Mouse (Mus musculus): ENCODE measurements around the gene Fam129b. TPM values are rescaled to one million over a fixed set of nuclear protein-coding genes. Genes with fewer than 3 reads are reported as not detected.

The Fam129b gene
- total RNA-seq, 2 experiments from 2014 or later = 14.0 to 17.7 TPM

DNA sequence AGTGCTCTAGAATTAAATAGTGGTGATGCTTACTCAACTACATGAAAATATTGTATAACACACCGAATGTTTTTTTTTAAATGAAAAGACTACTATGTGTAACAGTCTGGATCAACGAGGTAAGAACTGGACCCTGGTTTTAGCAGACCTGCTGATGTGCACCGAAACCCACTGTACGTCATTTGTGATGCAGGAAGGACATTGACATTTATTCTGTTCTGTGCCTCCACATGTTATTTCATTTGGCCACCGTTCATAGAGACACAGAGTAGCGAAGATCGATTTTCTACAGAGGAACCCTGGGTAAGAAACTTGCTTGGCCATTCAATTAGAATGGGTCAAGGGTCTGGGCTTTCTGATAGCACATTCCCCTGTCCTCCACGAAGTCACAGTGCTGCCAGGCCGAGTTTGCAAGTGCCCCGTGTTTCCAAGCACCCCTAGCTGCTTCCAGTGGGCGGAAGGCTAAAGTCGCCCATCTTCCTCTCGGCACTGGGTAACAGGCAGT, 90.3 kb downstream of the Fam129b start:
- no peak for DNase-seq

DNA sequence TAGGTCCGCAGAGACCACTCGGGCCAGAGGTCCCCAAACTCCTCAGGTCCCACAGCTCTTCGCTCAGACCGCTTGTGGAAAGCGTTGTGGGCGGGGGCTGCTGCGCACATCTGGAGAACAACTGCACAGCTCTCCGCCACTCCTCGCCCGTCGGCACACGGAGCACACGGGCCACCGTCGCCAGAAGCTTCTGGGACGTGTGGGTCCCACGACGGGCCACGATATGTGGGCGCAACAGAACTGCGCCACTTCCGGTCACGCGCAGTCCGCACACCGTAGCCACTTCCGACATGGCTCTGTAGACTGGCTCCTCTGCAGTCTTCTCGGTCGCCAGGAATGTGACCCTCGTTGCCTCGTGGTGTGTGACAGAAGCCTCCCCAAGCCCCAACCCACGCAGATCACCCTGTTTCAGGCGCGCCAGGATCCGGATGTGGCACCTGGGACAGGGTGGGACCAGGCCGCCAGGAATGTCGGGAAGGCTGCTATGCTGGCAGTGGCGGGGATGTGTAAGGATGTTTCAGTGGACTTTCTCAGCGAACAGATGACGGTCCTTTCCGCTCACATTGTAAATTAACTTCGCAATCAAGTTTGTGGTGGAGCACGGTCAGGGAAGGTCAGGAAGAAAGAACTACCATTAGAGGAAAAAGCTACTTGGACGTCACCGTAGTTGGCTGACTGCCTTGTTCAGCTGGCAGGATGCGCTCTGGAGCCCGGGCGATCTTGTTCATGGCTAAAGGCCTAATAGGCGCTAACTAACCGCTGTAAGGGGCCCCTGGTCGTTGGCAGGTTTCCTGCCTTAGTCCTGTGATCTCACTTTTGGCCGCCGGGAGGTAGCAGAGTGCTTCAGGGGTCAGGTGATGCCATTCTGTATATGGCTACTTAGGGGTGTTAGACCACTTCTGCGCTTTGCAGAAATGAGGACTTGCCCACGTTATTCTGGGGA, 91.0 kb downstream of the Fam129b start:
- peak; percentile 87 to 89 for DNase-seq

DNA sequence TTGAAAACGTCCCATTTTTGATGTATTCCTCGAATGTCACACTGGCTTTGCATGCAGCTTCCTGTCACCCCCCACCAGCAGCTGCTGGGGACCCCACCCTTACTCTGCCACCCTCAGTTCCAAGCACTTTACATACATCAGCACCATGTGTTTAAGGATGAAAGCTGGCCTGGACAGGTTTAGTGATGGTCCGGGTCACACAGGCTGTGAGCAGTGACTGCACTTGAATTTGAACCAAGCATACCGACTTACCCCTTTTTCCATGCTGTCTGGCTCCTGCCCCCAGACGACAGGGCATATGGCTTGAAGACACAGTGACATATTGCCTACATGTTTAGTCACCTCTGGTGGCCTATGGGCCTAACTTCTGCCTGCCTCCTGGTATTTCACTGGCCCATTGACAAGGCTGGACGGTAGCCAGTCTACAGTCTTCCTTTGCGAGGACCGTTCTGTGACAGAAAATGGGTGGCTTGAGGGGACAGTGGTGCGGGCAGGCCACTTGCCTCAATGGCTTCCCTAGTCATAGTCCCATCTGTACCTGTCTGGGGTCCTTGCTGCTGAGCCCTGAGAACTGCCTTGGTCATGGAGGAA, 92.2 kb downstream of the Fam129b start:
- DNase-seq = no peak

DNA sequence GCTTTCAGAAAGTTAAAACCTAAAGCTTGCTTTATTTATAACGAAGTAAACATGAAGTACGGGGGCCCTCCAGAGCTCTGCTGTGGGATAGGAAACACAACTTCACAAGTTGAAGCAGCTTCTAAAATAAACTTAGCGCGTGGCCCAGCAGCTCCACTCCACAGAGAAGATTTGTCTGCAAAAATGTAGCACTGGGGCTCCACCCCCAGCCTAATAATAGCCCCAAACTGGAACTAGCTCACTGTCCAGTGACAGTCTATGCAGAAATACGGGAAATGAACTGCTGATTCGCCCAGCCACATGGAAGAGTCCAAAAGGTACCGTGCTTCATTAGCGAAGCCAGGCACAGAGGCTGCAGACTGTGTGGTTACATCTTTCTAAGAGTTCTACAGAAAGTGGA, 93.4 kb downstream of the Fam129b start:
- no peak for DNase-seq

DNA sequence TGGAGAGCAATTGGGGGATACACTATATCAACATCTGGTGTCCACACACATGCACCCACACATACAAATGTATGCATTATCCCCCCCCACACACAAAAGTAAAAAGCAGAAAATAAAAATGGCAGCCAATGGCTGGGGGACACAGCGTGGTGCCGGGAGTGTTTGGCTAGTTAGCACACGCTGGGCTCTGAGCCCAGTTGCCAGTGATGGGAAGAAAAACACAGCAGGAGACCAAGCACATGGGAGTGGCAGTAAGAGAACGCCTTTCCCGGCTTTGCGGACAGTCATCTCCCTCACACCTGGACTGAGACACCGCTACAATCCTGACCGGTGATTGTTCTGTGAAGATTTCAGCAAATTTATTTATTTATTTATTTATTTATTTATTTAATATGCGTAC, 95.3 kb downstream of the Fam129b start:
- no peak for DNase-seq

DNA sequence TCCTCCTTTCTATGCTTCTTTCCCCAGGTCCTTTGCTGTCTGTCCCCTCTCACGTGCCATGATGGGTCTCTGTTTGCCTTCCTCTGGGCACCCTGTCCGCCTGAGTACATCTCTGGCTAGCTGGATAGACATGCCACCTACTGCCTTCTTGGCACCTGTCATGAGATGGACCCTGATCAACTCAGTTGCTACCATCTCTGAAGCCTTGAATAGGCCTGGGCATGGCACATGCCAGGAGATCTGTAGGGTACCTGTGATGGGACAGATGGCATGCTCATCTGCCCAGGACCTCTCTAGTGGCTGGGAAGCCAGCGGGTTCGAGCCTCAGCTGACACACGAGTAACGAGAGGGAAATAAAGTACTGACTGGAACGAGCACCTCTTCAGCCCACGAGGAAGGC, 98.3 kb downstream of the Fam129b start:
- no peak for DNase-seq

Other genes starting within 250 kb of the Fam129b start
- gene Eng, start 229.5 kb upstream of the Fam129b start, total RNA-seq (2021) = 10 to 100 TPM; 18.9 to 19.2 TPM
- 10 to 100 TPM in 1 of 2 experiments, 1 to 10 TPM in 1; 9.3 to 11.0 TPM for gene Fpgs, start 172.0 kb upstream of the Fam129b start, total RNA-seq (2021)
- 100 to 1,000 TPM; 110 to 117 TPM for gene Cdk9, start 163.0 kb upstream of the Fam129b start, total RNA-seq (2021)
- 10 to 100 TPM; 18.7 to 19.1 TPM for gene Sh2d3c, start 155.1 kb upstream of the Fam129b start, total RNA-seq (2021)
- 1 to 10 TPM; 1.2 to 1.3 TPM for gene 6330409D20Rik, start 135.1 kb upstream of the Fam129b start, total RNA-seq (2021)
- 10 to 100 TPM; 30.0 to 31.6 TPM for gene Tor2a, start 118.9 kb upstream of the Fam129b start, total RNA-seq (2021)
- 1 to 10 TPM in 1 of 2 experiments, under 1 TPM in 1; 0.85 to 1.1 TPM for gene Ttc16, start 100.5 kb upstream of the Fam129b start, total RNA-seq (2021)
- gene Ptrh1, start 100.3 kb upstream of the Fam129b start, total RNA-seq (2021) = 1 to 10 TPM; 5.2 to 6.9 TPM
- under 1 TPM; 0.43 to 0.72 TPM for gene Cfap157, start 91.7 kb upstream of the Fam129b start, total RNA-seq (2021)
- gene Stxbp1, start 28.9 kb upstream of the Fam129b start, total RNA-seq (2021) = 100 to 1,000 TPM; 561 to 604 TPM
- gene Rpl12, start 85.4 kb downstream of the Fam129b start, total RNA-seq (2021) = 100 to 1,000 TPM; 110 to 112 TPM
- gene Lrsam1, start 85.5 kb downstream of the Fam129b start, total RNA-seq (2021) = 10 to 100 TPM; 32.4 to 34.7 TPM
- gene Slc2a8, start 106.0 kb downstream of the Fam129b start, total RNA-seq (2021) = 10 to 100 TPM; 18.4 to 18.9 TPM

All from layer of hippocampus, postnatal 36 days (tissue).